Mouse (Mus musculus): ENCODE measurements around the gene Gm7347.
"Not testable (repeated sequence)": the region's sequence is repeated elsewhere in the genome, so short reads cannot be mapped to it uniquely, and the experiment has no call there.

Gm7347 gene

DNA sequence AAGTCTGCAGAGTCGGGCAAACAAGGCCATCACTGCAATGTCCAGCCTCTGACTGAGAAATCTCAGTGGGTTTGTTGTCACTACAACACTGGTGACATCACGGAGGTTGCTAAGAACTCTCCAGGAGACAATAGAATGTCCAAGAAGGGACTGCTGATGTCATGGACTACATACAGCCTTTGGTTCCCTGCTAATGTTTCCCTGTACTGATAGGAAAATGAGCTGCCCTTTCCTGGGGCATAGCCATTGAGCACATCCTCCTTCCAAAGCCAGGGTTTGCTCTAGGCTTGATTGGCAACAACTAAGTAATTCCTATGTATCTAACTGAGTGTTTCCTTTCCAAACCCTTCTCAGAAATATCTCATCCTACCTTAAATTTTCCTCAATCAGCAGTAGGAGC is at the start of gene Gm7347:
Gene Gm7347 (minus strand): TSS at position 101 of the 400 bp plus-strand sequence.
- not testable (repeated sequence) for DNase-seq (ENCODE audit: low read depth, low spot score)

DNA sequence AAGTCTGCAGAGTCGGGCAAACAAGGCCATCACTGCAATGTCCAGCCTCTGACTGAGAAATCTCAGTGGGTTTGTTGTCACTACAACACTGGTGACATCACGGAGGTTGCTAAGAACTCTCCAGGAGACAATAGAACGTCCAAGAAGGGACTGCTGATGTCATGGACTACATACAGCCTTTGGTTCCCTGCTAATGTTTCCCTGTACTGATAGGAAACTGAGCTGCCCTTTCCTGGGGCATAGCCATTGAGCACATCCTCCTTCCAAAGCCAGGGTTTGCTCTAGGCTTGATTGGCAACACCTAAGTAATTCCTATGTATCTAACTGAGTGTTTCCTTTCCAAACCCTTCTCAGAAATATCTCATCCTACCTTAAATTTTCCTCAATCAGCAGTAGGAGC is 46.9 kb upstream of the Gm7347 start, which contains the start of gene 5031410I06Rik:
Gene 5031410I06Rik (minus strand): TSS at position 101 of the 400 bp plus-strand sequence.
- DNase-seq (ENCODE audit: low read depth, low spot score) = not testable (repeated sequence)

DNA sequence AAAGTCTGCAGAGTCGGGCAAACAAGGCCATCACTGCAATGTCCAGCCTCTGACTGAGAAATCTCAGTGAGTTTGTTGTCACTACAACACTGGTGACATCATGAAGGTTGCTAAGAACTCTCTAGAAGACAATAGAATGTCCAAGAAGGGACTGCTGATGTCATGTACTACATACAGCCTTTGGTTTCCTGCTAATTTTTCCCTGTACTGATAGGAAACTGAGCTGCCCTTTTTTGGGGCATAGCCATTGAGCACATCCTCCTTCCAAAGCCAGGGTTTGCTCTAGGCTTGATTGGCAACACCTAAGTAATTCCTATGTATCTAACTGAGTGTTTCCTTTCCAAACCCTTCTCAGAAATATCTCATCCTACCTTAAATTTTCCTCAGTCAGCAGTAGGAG is 30.8 kb upstream of the Gm7347 start, which contains the start of gene Gm10471:
Gene Gm10471 (minus strand): TSS at position 101 of the 400 bp plus-strand sequence.
- not testable (repeated sequence) for DNase-seq (ENCODE audit: low read depth, low spot score)

DNA sequence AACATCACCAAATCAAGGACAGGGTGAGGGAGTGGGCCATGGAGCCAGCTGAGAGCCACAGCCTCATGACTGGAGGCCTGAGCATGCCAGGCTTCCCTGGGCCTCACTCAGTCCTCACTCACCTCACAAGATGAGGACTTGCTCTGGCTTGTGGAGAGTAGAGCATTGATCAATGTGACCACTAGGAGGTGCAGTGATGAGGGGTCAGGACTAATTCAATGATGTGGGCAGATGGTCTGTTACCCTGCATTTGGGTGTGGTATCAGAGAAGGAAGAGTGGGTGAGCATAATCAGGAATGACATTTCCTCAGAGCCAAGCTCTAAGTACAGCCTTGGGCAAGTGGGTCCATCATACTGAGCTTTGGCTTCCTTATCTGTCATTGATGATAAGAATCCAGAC is 20.6 kb upstream of the Gm7347 start:
- not testable (repeated sequence) for DNase-seq (ENCODE audit: low read depth, low spot score)

DNA sequence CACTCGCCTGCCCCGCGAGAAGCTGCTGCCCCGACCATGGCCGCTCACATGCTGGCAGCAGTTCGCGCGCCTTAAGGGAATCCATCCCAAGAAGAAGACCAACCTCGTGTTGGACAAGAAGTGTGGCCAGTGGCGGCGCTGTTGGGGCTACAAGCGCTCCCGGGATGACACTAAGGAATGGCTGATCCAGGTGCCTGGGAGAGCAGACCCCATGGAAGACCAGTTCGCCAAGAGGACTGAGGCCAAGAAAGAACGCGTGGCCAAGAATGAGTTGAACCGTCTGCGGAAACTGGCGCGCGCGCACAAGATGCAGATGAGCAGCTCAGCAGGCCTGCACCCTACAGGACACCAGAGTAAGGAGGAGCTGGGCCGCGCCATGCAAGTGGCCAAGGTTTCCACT is 12.3 kb upstream of the Gm7347 start:
- DNase-seq (ENCODE audit: low read depth, low spot score) = no peak

DNA sequence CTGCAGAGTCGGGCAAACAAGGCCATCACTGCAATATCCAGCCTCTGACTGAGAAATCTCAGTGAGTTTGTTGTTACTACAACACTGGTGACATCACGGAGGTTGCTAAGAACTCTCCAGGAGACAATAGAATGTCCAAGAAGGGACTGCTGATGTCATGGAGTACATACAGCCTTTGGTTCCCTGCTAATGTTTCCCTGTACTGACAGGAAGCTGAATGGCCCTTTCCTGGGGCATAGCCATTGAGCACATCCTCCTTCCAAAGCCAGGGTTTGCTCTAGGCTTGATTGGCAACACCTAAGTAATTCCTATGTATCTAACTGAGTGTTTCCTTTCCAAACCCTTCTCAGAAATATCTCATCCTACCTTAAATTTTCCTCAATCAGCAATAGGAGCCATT is 18.9 kb downstream of the Gm7347 start, which contains the start of gene Speer4a:
Gene Speer4a (minus strand): TSS at position 101 of the 400 bp plus-strand sequence.
- DNase-seq (ENCODE audit: low read depth, low spot score) = not testable (repeated sequence)

DNA sequence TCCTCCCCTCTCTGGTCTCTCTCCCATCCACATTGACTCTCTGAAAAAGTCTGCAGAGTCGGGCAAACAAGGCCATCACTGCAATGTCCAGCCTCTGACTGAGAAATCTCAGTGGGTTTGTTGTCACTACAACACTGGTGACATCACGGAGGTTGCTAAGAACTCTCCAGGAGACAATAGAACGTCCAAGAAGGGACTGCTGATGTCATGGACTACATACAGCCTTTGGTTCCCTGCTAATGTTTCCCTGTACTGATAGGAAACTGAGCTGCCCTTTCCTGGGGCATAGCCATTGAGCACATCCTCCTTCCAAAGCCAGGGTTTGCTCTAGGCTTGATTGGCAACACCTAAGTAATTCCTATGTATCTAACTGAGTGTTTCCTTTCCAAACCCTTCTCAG is 35.6 kb downstream of the Gm7347 start, which contains the start of gene Gm5862:
Gene Gm5862 (minus strand): TSS at position 101 of the 400 bp plus-strand sequence.
- DNase-seq (ENCODE audit: low read depth, low spot score) = not testable (repeated sequence)

DNA sequence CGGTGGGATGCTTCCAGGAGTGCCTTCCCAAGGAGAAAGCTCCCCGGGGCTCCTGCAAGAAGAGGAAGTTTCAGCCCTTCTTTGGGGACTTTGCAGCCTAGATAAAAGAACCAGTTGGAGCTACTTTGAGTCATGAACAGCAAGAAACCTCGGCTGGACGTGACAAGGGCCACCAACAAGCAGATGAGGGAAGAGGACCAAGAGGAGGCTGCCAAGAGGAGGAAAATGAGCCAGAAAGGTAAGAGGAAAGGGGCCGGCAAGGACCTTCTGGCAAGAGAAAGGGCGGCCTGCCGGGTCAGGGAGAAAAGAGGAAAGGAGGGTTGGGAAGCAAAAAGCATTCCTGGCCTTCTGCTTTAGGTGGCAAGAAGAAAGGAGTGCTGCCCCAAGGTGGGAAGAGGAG is 50.7 kb downstream of the Gm7347 start:
- DNase-seq (ENCODE audit: low read depth, low spot score) = not testable (repeated sequence)

DNA sequence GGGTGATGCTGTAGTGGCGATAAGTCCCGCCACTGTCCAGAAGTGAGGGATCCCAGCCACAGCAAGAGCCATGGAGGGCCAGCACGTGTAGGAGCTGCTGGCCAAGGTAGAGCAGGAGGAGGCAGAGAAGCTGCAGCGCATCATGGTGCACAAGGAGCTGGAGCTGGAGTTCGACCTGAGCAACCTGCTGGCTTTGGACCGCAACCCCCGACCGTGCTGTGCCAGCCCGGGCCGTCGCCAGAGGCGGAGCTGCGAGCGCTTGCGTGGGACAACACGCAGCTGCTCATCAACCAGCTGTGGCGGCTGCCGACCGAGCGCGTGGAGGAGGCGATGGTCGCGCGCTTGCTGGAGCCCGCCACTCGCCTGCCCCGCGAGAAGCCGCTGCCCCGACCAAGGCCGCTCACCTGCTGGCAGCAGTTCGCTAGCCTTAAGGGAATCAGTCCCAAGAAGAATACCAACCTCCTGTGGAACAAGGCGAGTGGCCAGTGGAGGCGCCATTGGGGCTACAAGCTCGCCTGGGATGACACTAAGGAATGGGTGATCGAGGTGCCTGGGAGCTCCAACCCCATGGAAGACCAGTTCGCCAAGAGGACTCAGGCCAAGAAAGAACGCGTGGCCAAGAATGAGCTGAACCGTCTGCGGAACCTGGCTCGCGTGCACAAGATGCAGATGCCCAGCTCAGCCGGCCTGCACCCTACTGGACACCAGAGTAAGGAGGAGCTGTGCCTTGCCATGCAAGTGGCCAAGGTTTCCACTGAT is 51.3 kb downstream of the Gm7347 start:
- not testable (repeated sequence) for DNase-seq (ENCODE audit: low read depth, low spot score)

DNA sequence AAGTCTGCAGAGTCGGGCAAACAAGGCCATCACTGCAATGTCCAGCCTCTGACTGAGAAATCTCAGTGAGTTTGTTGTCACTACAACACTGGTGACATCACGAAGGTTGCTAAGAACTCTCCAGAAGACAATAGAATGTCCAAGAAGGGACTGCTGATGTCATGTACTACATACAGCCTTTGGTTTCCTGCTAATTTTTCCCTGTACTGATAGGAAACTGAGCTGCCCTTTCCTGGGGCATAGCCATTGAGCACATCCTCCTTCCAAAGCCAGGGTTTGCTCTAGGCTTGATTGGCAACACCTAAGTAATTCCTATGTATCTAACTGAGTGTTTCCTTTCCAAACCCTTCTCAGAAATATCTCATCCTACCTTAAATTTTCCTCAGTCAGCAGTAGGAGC is 53.7 kb downstream of the Gm7347 start, which contains the start of gene Gm1979:
Gene Gm1979 (minus strand): TSS at position 101 of the 400 bp plus-strand sequence.
- DNase-seq (ENCODE audit: low read depth, low spot score) = not testable (repeated sequence)

Data from CD4-positive helper T cell, adult 2 months (primary cell).